Mouse (Mus musculus): ENCODE measurements around the gene Mast4. TPM values are rescaled to one million over a fixed set of nuclear protein-coding genes. Genes with fewer than 3 reads are reported as not detected.
"Not testable (repeated sequence)": the region's sequence is repeated elsewhere in the genome, so short reads cannot be mapped to it uniquely, and the experiment has no call there.

Mast4 gene
- 10 to 100 TPM; 66.7 to 68.9 TPM for total RNA-seq (2021)
- long read RNA-seq, experiment 1, partial matches to known transcripts: 2 of 11 reads
- long read RNA-seq, experiment 1, other reads (novel, unspliced or antisense): 9 of 11 reads
- long read RNA-seq, experiment 2, full-length matches to known transcripts: 2 of 28 reads
- long read RNA-seq, experiment 2, partial matches to known transcripts: 2 of 28 reads
- long read RNA-seq, experiment 2, other reads (novel, unspliced or antisense): 24 of 28 reads

- peak; percentile 77 to 82 for DNase-seq (ENCODE audit: low spot score in 2 of 2)
- TF ChIP-seq CTCF (conservative IDR thresholded peaks at IDR 0.05): no peak
- H3K4me3 ChIP-seq: peak within 1 kb of the TSS; percentile 74
- peak within 1 kb of the TSS; percentile 49; the same call in 1 of the 2 replicates for H3K27ac ChIP-seq
Measured at GRCm38 (mm10) chr13:103334392-103334686, at the start of gene Mast4. TSS of gene Mast4 (minus strand) at chr13:103334497.

- DNase-seq (ENCODE audit: low spot score in 2 of 2): no peak
- Histone ChIP-seq H3K4me3 (no peak overlapping the region), H3K27ac (no peak overlapping the region)
- no peak for TF ChIP-seq CTCF (conservative IDR thresholded peaks at IDR 0.05)
Measured at GRCm38 (mm10) chr13:103374495-103374894, 40.2 kb upstream of the Mast4 start.

GRCm38 (mm10) chr13:103369194-103369593, 34.9 kb upstream of the Mast4 start:
- DNase-seq (ENCODE audit: low spot score in 2 of 2): peak in 1 of 2 experiments; percentile 5
- Histone ChIP-seq H3K4me3 (no peak overlapping the region), H3K27ac (no peak overlapping the region)
- TF ChIP-seq CTCF (conservative IDR thresholded peaks at IDR 0.05): no peak

GRCm38 (mm10) chr13:103363181-103363580, 28.9 kb upstream of the Mast4 start:
- Histone ChIP-seq H3K27ac (no peak overlapping the region), H3K4me3 (no peak overlapping the region)
- DNase-seq (ENCODE audit: low spot score in 2 of 2): no peak
- TF ChIP-seq CTCF (conservative IDR thresholded peaks at IDR 0.05): no peak

GRCm38 (mm10) chr13:103357415-103357814, 23.1 kb upstream of the Mast4 start:
- H3K27ac ChIP-seq; H3K4me3 ChIP-seq; DNase-seq (ENCODE audit: low spot score in 2 of 2): not testable (repeated sequence)

GRCm38 (mm10) chr13:103356909-103357308, 22.6 kb upstream of the Mast4 start:
- H3K4me3 ChIP-seq; DNase-seq (ENCODE audit: low spot score in 2 of 2); H3K27ac ChIP-seq: not testable (repeated sequence)

- no peak overlapping the region for H3K4me3 ChIP-seq
- TF ChIP-seq CTCF (conservative IDR thresholded peaks at IDR 0.05): no peak
- DNase-seq (ENCODE audit: low spot score in 2 of 2): no peak
- H3K27ac ChIP-seq: no peak overlapping the region
Measured at GRCm38 (mm10) chr13:103354737-103355136, 20.4 kb upstream of the Mast4 start.

GRCm38 (mm10) chr13:103344749-103345148, 10.5 kb upstream of the Mast4 start:
- no peak for TF ChIP-seq CTCF (conservative IDR thresholded peaks at IDR 0.05)
- Histone ChIP-seq H3K27ac (no peak overlapping the region), H3K4me3 (no peak overlapping the region)
- DNase-seq (ENCODE audit: low spot score in 2 of 2): no peak

GRCm38 (mm10) chr13:103344006-103344720, 9.9 kb upstream of the Mast4 start:
- H3K27ac ChIP-seq: no peak overlapping the region
- H3K4me3 ChIP-seq: no peak overlapping the region
- TF ChIP-seq CTCF (conservative IDR thresholded peaks at IDR 0.05): no peak
- no peak for DNase-seq (ENCODE audit: low spot score in 2 of 2)

- Histone ChIP-seq H3K4me3 (no peak overlapping the region), H3K27ac (no peak overlapping the region)
- DNase-seq (ENCODE audit: low spot score in 2 of 2): no peak
- no peak for TF ChIP-seq CTCF (conservative IDR thresholded peaks at IDR 0.05)
Measured at GRCm38 (mm10) chr13:103341031-103341430, 6.7 kb upstream of the Mast4 start.

- no peak overlapping the region for H3K27ac ChIP-seq
- TF ChIP-seq CTCF (conservative IDR thresholded peaks at IDR 0.05): no peak
Measured at GRCm38 (mm10) chr13:103338616-103339015, 4.3 kb upstream of the Mast4 start.

GRCm38 (mm10) chr13:103336237-103336636, 1.9 kb upstream of the Mast4 start:
- Histone ChIP-seq H3K4me3 (no peak overlapping the region), H3K27ac (no peak overlapping the region)
- no peak for TF ChIP-seq CTCF (conservative IDR thresholded peaks at IDR 0.05)
- DNase-seq (ENCODE audit: low spot score in 2 of 2): no peak

More at GRCm38 (mm10) chr13:103338616-103339015, 4.3 kb upstream of the Mast4 start:
- no peak for DNase-seq (ENCODE audit: low spot score in 2 of 2)
- no peak overlapping the region for H3K4me3 ChIP-seq

GRCm38 (mm10) chr13:103334723-103335458, 594 bp upstream of the Mast4 start:
- no peak for TF ChIP-seq CTCF (conservative IDR thresholded peaks at IDR 0.05)
- H3K27ac ChIP-seq: no peak overlapping the region
- DNase-seq (ENCODE audit: low spot score in 2 of 2): peak in 1 of 2 experiments; percentile 11
- peak overlapping the region; percentile 74 for H3K4me3 ChIP-seq

Data from layer of hippocampus, adult 2 months (tissue).